Mouse (Mus musculus) megakaryocyte, embryonic 14.5 days (primary cell): ENCODE data around the gene Rnf123.

Experiments
- FLI1 ChIP-seq: IDR thresholded peaks from 2 replicates; pipeline ENCODE4 v1.6.1; 2012; ENCODE audit warnings: low read length, inconsistent platforms, mixed read lengths
- GATA1 ChIP-seq: IDR thresholded peaks from 3 replicates; pipeline ENCODE4 v1.6.1; 2012; ENCODE audit warnings: mixed read lengths, low read length, inconsistent platforms, borderline replicate concordance

DNA sequence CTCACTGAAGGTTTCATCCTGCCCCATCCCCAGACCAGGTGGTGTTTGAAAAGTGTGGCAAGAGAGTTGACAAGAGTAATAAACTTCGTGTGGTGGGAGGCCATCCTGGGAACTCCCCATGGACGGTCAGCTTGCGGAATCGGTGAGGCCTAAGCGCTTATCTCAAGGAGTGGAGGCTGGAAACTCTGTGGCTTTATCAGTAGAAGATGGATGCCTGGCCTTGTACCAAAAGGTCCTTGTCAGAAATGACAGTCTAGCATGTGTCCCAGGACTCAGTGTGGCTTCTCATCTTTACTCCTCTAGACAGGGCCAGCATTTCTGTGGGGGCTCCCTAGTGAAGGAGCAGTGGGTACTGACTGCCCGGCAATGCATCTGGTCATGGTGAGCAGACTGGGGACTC, 415 bp upstream of the Rnf123 start:
- TF ChIP-seq GATA1 (no peak), FLI1 (no peak)
